Mouse (Mus musculus) liver, embryonic 14.5 days (tissue): ENCODE data around the gene Spire2.

Experiments used
- CTCF ChIP-seq: IDR thresholded peaks from 2 replicates; pipeline ENCODE4 v1.5.1; 2016; ENCODE audit warnings: antibody characterized with exemption, low read depth, control low read depth
- EP300 ChIP-seq: IDR thresholded peaks from 2 replicates; pipeline ENCODE4 v1.6.1; 2016; ENCODE audit warnings: antibody characterized with exemption, low read depth

DNA sequence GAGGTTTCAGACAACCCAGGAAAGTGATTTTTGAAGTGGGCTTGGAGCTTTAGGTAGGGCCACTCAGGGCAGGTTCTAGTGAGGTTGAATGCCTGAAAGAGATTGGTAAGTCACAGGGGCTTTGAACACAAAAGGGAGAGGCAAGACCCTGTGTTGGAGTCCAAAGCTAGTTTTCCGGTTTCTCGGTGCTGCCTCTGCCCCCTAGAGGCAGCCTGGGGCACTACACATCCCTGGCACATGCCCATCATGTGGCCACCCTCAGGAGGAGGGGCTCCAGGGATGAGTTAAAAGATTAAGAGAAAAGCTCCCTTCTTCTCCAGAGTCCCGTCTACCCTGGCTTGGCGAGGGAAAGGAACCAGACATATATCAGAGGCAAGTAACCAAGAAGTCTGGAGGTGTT lies 74.3 kb downstream of the Spire2 start, which contains the start of gene Mc1r:
- no peak for TF ChIP-seq EP300
- TF ChIP-seq CTCF: peak; percentile 92
